Mouse (Mus musculus): ENCODE measurements around the gene Msi2.

The Msi2 gene

GRCm38 (mm10) chr11:88515736-88516583, 202.4 kb downstream of the Msi2 start:
- DNase-seq (ENCODE audit: low spot score in 2 of 2) = no peak

GRCm38 (mm10) chr11:88515267-88515666, 203.0 kb downstream of the Msi2 start:
- no peak for DNase-seq (ENCODE audit: low spot score in 2 of 2)

DNA sequence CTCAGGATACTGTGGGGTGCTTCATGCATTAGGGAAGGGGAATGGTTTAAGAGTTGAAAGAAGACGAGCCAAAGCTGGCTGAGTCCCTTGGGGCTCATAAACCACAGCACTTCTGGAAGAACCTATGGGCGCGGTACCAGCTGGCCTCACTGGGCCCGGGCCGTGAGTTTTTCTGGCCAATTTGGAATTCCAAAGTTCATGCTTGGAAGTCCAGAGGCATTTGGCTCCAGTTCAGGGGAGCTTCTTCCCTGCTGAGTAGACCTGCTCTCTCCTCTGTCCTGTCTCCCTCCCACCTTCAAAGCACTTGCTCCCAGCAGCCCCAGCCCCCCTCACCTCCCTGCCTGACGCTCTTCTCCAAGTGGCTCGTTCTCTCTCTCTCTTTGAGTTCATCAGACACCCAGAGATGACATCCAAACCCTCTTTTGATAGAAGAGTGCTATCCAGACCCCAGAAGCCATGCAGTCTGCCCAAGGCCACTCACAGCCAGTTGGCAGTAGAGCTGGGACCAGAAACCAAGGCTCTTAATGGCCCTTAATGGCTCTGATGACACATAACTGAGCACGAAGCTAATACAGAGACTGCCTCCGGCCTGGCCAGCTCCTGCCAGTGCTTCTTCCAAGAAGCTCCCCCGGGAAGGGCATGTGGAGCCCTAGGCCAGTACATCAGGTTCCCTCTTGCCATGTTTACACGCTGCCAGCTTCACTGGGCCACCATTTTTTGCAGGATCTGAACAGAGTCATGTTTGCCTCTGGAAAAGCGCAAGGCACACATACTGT, 204.0 kb downstream of the Msi2 start:
- no peak for DNase-seq (ENCODE audit: low spot score in 2 of 2)

DNA sequence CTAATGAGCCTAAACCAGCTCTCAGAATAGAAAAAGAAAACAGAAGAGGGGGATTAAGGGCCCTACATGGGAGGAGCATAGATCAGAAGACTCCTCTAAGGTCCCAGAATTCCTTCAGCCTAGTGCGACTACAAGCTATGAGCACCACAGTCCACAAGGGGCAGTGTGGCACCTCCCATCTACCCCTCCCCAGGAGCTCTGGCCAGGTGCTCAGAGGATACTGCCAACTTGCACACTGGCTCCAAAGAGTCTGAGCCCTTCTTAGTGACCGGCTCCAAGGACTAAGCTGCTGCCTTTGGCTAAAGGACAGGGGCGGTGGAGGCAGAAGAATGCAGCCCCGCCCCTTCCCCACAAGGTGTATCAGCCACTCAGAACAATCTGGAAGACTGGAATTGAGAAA, 205.7 kb downstream of the Msi2 start:
- peak in 1 of 2 experiments; percentile 33 for DNase-seq (ENCODE audit: low spot score in 2 of 2)

- DNase-seq (ENCODE audit: low spot score in 2 of 2) = no peak
Observed at GRCm38 (mm10) chr11:88510282-88510850, 207.9 kb downstream of the Msi2 start.

GRCm38 (mm10) chr11:88509464-88509863, 208.8 kb downstream of the Msi2 start:
- DNase-seq (ENCODE audit: low spot score in 2 of 2) = no peak

GRCm38 (mm10) chr11:88508133-88508532, 210.2 kb downstream of the Msi2 start:
- no peak for DNase-seq (ENCODE audit: low spot score in 2 of 2)

DNA sequence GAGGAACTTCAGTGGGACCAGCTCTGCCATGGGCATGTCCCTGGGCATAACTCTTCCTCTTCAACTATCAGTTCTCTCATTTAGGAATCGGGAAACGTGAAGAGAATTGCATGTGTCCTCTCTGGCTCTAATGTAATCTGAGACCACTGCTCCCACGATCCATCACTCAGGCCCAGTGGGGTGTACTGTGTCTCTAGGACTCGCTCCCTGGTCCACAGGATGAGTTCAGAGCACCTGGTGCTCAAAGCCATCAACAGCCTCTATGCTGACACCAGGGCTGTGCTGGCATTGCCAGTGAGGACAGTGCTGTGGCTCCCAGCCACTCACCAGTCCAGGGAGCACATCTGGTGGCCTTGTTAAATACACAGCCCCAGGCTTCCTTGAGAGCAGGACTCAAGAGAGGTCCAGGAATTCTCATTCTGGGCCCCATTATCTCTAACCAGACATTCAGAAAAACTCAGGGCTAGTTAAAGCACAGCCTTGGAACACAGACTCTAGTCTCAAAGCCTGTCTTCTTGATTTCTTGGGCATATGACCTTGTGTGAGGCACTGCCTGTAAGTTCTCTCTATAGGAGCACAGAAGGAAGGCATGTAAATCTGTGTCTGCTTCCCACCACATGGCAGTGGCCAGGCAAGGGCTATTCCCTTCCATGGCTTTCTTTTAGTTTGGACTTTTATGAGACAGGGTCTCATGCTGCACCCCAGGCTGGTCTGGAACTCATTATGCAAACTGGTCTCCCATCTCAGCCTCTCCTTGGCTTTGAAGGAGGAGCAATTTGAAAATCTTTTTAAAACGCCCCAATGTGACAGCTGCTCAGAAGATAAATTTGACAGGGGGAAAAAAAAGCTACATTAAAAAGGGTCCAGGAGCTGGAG, 211.5 kb downstream of the Msi2 start:
- no peak for DNase-seq (ENCODE audit: low spot score in 2 of 2)

GRCm38 (mm10) chr11:88506109-88506508, 212.2 kb downstream of the Msi2 start:
- DNase-seq (ENCODE audit: low spot score in 2 of 2) = no peak

DNA sequence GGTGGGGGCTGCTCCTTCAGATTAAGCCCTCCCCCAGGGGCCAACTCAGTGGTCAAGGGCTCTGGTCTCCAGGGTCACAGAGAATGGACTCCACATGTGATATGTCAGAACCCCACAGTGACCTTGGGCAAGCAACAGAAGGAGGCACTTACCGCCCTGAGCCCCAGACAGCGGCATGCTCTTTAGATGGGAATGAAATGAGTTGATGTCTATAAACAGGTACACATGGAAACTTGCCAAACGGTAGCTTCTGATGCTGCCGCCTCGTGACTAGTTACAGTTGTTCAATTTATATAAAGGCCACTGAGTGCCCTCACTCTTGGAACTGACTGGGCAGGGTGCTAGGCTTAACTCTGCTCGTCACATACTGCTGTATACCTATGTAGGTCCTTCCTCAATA, 215.7 kb downstream of the Msi2 start:
- DNase-seq (ENCODE audit: low spot score in 2 of 2) = no peak

GRCm38 (mm10) chr11:88498491-88498890, 219.8 kb downstream of the Msi2 start:
- no peak for DNase-seq (ENCODE audit: low spot score in 2 of 2)

DNA sequence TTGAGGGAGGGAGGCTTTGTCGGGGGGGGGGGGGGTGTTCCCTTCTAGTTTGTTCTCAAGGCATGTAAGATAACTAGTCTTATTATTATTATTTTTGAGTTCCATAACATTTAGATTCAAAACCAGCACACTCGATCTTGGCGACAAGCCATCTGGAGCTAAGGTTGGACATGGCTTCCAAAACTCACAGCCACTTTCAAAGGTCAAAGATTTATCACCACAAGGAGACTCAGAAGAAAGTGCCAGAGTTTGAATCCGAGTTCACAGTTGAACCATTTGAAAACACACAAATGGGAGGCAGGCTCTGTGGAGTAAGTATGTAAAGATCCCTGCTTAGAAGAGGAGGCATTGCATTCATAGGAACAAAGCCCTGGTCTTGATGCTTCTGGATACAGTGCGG, 221.9 kb downstream of the Msi2 start:
- no peak for DNase-seq (ENCODE audit: low spot score in 2 of 2)

DNA sequence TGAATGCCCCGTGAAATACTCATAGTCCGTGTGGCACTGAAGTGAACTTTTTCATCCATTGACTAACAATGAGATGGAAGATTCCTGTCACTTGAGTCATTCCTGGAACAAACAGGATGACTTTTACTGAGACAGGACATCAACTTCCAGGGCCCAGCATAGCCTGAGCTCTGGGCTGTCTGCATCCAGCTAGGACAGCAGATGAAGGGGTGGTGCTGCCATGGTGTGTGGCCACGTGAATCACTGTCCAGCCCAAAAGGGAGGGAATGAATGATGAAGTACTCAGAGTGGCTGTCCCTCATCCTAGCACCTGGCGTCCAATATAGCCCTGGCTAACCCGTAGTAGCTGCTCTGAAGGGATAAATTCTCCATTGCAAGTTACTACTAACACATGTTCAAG, 222.6 kb downstream of the Msi2 start:
- DNase-seq (ENCODE audit: low spot score in 2 of 2) = no peak

- no peak for DNase-seq (ENCODE audit: low spot score in 2 of 2)
Observed at GRCm38 (mm10) chr11:88495018-88495417, 223.3 kb downstream of the Msi2 start.

GRCm38 (mm10) chr11:88493795-88494559, 224.3 kb downstream of the Msi2 start:
- no peak for DNase-seq (ENCODE audit: low spot score in 2 of 2)

GRCm38 (mm10) chr11:88492585-88492984, 225.7 kb downstream of the Msi2 start:
- no peak for DNase-seq (ENCODE audit: low spot score in 2 of 2)

- no peak for DNase-seq (ENCODE audit: low spot score in 2 of 2)
Observed at GRCm38 (mm10) chr11:88489985-88490384, 228.3 kb downstream of the Msi2 start.

GRCm38 (mm10) chr11:88488941-88489724, 229.2 kb downstream of the Msi2 start:
- DNase-seq (ENCODE audit: low spot score in 2 of 2) = no peak

GRCm38 (mm10) chr11:88488175-88488940, 230.0 kb downstream of the Msi2 start:
- no peak for DNase-seq (ENCODE audit: low spot score in 2 of 2)
